ENCODE assay signal across 8 mouse cellular contexts in the genomic region with DNA sequence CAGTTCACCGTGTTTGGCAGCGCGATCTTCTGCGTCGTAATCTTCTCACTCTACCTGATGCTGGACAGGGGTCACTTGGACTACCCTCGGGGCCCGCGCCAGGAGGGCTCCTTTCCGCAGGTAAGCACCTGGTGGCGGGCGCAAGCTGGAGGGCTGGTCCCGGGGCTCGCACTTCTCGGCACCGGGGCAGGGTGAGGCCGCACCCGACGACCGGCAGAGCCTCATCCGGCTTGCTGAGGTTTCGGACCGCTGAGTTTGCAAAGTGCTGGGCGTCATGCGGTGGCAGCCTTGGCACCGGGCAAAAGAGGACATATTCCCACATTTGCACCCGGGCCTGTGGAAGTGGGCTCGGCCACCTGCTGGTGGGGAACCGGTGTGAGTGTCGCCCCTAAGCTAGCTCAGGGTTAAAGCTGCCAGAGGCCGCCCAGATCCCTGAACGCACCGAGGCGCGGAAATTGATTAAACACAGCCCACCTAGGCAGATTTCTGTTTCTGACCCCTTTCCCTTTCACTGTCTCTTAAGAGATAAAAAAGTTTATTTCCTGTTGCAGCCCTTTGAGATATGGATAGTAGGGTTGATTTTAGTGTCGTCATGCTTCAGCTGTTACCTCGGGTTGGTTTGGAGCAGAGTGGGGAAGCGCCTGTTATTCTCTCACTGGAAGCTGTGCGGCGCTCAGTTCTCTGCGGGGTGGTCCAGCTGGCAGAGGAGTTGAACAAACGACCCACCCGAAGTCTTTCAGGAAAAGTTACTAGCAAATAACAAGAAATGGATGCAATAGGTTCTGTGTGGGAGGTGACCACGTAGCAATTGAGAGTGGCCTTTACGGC. TPM values are rescaled to one million over a fixed set of nuclear protein-coding genes. Genes with fewer than 3 reads are reported as not detected.
A peak's percentile ranks its signal among the peaks of the same experiment; 100 is the strongest.
DNase-seq lines count a peak whose midpoint lies in the region; ATAC-seq and TF ChIP-seq lines count a peak whose summit lies in the region.

No protein-coding gene starts in this region.

- TF ChIP-seq CTCF in gastrocnemius, adult 2 months (IDR thresholded peaks at IDR 0.05) = peak; percentile 70
- peak; percentile 70 for TF ChIP-seq CTCF in hindbrain, postnatal 0 days (IDR thresholded peaks at IDR 0.05; ENCODE audit: low read depth)

- H3K4me1 ChIP-seq in hindbrain, postnatal 0 days (ENCODE audit: insufficient read depth, low read length) = peaks cover 12% of the 10 kb centered on the region
- H3K4me1 ChIP-seq in limb, embryonic 12.5 days (replicated peaks) = peaks cover 39% of the 10 kb centered on the region
- peaks cover 22% of the 10 kb centered on the region for H3K4me1 ChIP-seq in midbrain, embryonic 12.5 days

- no peaks in the 10 kb centered on the region for H3K27me3 ChIP-seq in hindbrain, postnatal 0 days (ENCODE audit: insufficient read depth, low read length)
- H3K27me3 ChIP-seq in limb, embryonic 12.5 days = no peaks in the 10 kb centered on the region
- peaks cover 9% of the 10 kb centered on the region; the same call in 1 of the 2 replicates for H3K27me3 ChIP-seq in midbrain, embryonic 12.5 days

- peak overlapping the region; percentile 98 for H3K27ac ChIP-seq in gastrocnemius, adult 2 months
- H3K27ac ChIP-seq in hindbrain, postnatal 0 days = peak overlapping the region; percentile 91
- peak overlapping the region; percentile 95; the same call in 1 of the 2 replicates for H3K27ac ChIP-seq in limb, embryonic 12.5 days
- H3K27ac ChIP-seq in midbrain, embryonic 12.5 days (replicated peaks) = no peak overlapping the region

- peak overlapping the region; percentile 85 for H3K4me3 ChIP-seq in gastrocnemius, adult 2 months
- peak overlapping the region; percentile 70 for H3K4me3 ChIP-seq in hindbrain, postnatal 0 days (ENCODE audit: low read length)
- H3K4me3 ChIP-seq in limb, embryonic 12.5 days (replicated peaks) = peak overlapping the region; percentile 91
- H3K4me3 ChIP-seq in midbrain, embryonic 12.5 days = peak overlapping the region; percentile 91

- DNase-seq in left cerebral cortex, adult 18-20 months (ENCODE audit: low spot score in 2 of 2) = peak; percentile 45 to 52
- no peak for DNase-seq in left cerebral cortex, adult 8-10 months (ENCODE audit: low spot score in 2 of 2)
- DNase-seq in cerebellum, postnatal 4 days (ENCODE audit: low spot score in 2 of 2) = peak; percentile 30 to 59
- DNase-seq in gastrocnemius, adult 2 months = peak; percentile 75
- DNase-seq in hindbrain, postnatal 0 days (ENCODE audit: low spot score) = peak; percentile 84
- peak; percentile 51 to 62 for DNase-seq in spleen, postnatal 10 days (ENCODE audit: low spot score in 2 of 2)

- WGBS in hindbrain, postnatal 0 days = 1% methylated on average over 44 of the region's 44 CpGs
- WGBS in limb, embryonic 12.5 days = under 1% methylated on average over 44 of the region's 44 CpGs
- under 1% methylated on average over 44 of the region's 44 CpGs for WGBS in midbrain, embryonic 12.5 days

- no peaks in the 10 kb centered on the region for H3K9me3 ChIP-seq in hindbrain, postnatal 0 days (ENCODE audit: low read length)
- H3K9me3 ChIP-seq in limb, embryonic 12.5 days = no peaks in the 10 kb centered on the region
- no peaks in the 10 kb centered on the region for H3K9me3 ChIP-seq in midbrain, embryonic 12.5 days

- peak overlapping the region; percentile 97 for H3K4me2 ChIP-seq in hindbrain, postnatal 0 days (ENCODE audit: low read depth, low read length)
- peak overlapping the region; percentile 82 for H3K4me2 ChIP-seq in limb, embryonic 12.5 days
- peak overlapping the region; percentile 93 for H3K4me2 ChIP-seq in midbrain, embryonic 12.5 days (replicated peaks)

- ATAC-seq in hindbrain, postnatal 0 days = peak; percentile 44
- no peak for ATAC-seq in limb, embryonic 12.5 days (ENCODE audit: insufficient number of reproducible peaks, insufficient read depth, low FRiP score, low TSS enrichment, low read depth)
- peak; percentile 29; the same call in 1 of the 2 replicates for ATAC-seq in midbrain, embryonic 12.5 days (ENCODE audit: low FRiP score, low read depth)

- peak overlapping the region; percentile 83 for H3K9ac ChIP-seq in hindbrain, postnatal 0 days (replicated peaks; ENCODE audit: low read length)
- H3K9ac ChIP-seq in limb, embryonic 12.5 days (replicated peaks) = peak overlapping the region; percentile 93
- peak overlapping the region; percentile 89 for H3K9ac ChIP-seq in midbrain, embryonic 12.5 days (replicated peaks)

- intact Hi-C loops in gastrocnemius, adult 2 months (cut with DNase I) = loop anchor here (5.0 kb wide), 3 partner anchors 85 to 270 kb away; a partner anchor contains a TSS

- no peaks in the 10 kb centered on the region for H3K36me3 ChIP-seq in hindbrain, postnatal 0 days (ENCODE audit: insufficient read depth, low read length)
- H3K36me3 ChIP-seq in limb, embryonic 12.5 days = no peaks in the 10 kb centered on the region
- no peaks in the 10 kb centered on the region for H3K36me3 ChIP-seq in midbrain, embryonic 12.5 days

RNA-seq across cellular contexts. Expression of a gene that starts 1.4 kb away (rescaled TPM):
- total RNA-seq in left cerebral cortex, adult 18-20 months (2021) = 10 to 100 TPM; 17.2 to 18.8 TPM
- total RNA-seq in left cerebral cortex, adult 8-10 months (2022) = 10 to 100 TPM; 20.3 to 21.7 (median 20.9) TPM
- 1 to 10 TPM; 9.0 to 9.8 TPM for total RNA-seq in gastrocnemius, adult 2 months (2021)
- 14.9 and 15.8 TPM in 2 replicates for total RNA-seq in hindbrain, postnatal 0 days (2014; rRNA removed)
- 2.6 and 3.3 TPM in 2 replicates for polyA plus RNA-seq in hindbrain, postnatal 0 days (2015; fragmentation: Nextera tagmentation; extraction: Ambion mirVana)
- polyA plus RNA-seq in limb, embryonic 12.5 days (2016; fragmentation: Nextera tagmentation; extraction: Ambion mirVana) = 8.1 and 11.5 TPM in 2 replicates
- 6.8 and 8.0 TPM in 2 replicates for polyA plus RNA-seq in midbrain, embryonic 12.5 days (2016; fragmentation: Nextera tagmentation; extraction: Ambion mirVana)

Comparison
In these comparisons a context has a peak if more than half of its experiments do, and no peak if none do; other contexts are left out.
1. DNase-seq: peak in left cerebral cortex, adult 18-20 months (2 of 2), cerebellum, postnatal 4 days (2 of 2), gastrocnemius, adult 2 months (single experiment), hindbrain, postnatal 0 days (single experiment) and spleen, postnatal 10 days (2 of 2); none in left cerebral cortex, adult 8-10 months (0 of 2).
2. Peak in every context shown above with its lines, with median percentiles within 50 percentile points of each other: H3K4me3 ChIP-seq, H3K4me2 ChIP-seq and H3K9ac ChIP-seq.